Mouse (Mus musculus) erythroblast, embryonic 14.5 days (primary cell): ENCODE measurements around the gene Fam89b. TPM values are rescaled to one million over a fixed set of nuclear protein-coding genes. Genes with fewer than 3 reads are reported as not detected.

Experiments used
- H3K27me3 ChIP-seq: 2 replicates; pipeline ENCODE4 v1.6.1; 2012; ENCODE audit warnings: inconsistent platforms; ENCODE audit not compliant: control insufficient read depth
- H3K36me3 ChIP-seq: 2 replicates; pipeline ENCODE4 v1.6.1; 2012; ENCODE audit warnings: mild to moderate bottlenecking, inconsistent platforms; ENCODE audit not compliant: control insufficient read depth
- H3K4me1 ChIP-seq: 2 replicates; pipeline ENCODE4 v1.6.1; 2012; ENCODE audit warnings: inconsistent platforms; ENCODE audit not compliant: control insufficient read depth
- H3K4me3 ChIP-seq: replicated peaks from 2 replicates; pipeline ENCODE3; 2012; ENCODE audit warnings: moderate library complexity, mild to moderate bottlenecking, inconsistent platforms
- H3K9me3 ChIP-seq: 2 replicates; pipeline ENCODE4 v1.6.1; 2012; ENCODE audit warnings: low read length, inconsistent platforms, mixed read lengths; ENCODE audit not compliant: control insufficient read depth
- GATA1 ChIP-seq: IDR thresholded peaks from 2 replicates; pipeline ENCODE4 v1.6.1; 2012; ENCODE audit warnings: low read length, inconsistent platforms, mixed read lengths
- TAL1 ChIP-seq: IDR thresholded peaks from 3 replicates; pipeline ENCODE4 v1.6.1; 2012; ENCODE audit warnings: low read length, inconsistent platforms, mixed read lengths
- polyA plus RNA-seq: library from polyadenylated mRNA; stranded (reverse); fragments of >175 nt; gene quantifications from 2 replicates; pipeline ENCODE4 v1.2.3, GENCODE M21; 2012

The Fam89b gene
- polyA plus RNA-seq, 1 experiment, result 33.0 TPM

DNA sequence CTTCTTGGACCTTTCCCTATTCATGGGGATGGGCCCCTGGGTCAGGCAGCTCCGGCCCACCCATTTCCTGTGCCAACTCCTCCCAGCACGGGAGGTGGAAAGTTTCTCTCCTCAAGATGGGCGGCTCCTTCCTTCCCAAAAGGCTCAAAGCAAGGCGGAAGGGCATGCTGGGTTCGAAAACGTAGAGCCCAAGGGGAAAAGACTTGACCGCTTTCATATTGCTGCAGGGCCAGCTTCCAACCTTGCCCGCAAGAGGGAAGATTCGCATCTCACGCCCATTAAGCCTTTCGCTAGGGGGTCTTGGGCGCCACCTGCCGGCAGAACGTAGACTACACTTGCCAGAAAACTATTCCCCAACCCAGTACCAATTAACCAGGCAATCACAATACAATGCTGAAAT is 1.8 kb downstream of the Fam89b start:
- TF ChIP-seq TAL1, result no peak
- TF ChIP-seq GATA1, result no peak
- Histone ChIP-seq H3K36me3 (peaks cover 76% of the 10 kb centered on the region), H3K9me3 (no peaks in the 10 kb centered on the region), H3K4me3 (peak overlapping the region; percentile 74), H3K4me1 (peaks cover 84% of the 10 kb centered on the region), H3K27me3 (no peaks in the 10 kb centered on the region)

GRCm38 (mm10) chr19:5726961-5727578 is 2.4 kb downstream of the Fam89b start:
- H3K9me3 ChIP-seq, result no peaks in the 10 kb centered on the region
- H3K4me1 ChIP-seq, result peaks cover 87% of the 10 kb centered on the region
- no peaks in the 10 kb centered on the region for H3K27me3 ChIP-seq
- peaks cover 83% of the 10 kb centered on the region for H3K36me3 ChIP-seq
- peak; percentile 84 for TF ChIP-seq GATA1
- TF ChIP-seq TAL1, result peak; percentile 65
- peak overlapping the region; percentile 74 for H3K4me3 ChIP-seq

- H3K9me3 ChIP-seq, result no peaks in the 10 kb centered on the region
- peaks cover 87% of the 10 kb centered on the region for H3K4me1 ChIP-seq
- H3K27me3 ChIP-seq, result no peaks in the 10 kb centered on the region; the same call in 1 of the 2 replicates
- H3K36me3 ChIP-seq, result peaks cover 86% of the 10 kb centered on the region
- no peak for TF ChIP-seq TAL1
- TF ChIP-seq GATA1, result no peak
- H3K4me3 ChIP-seq, result peak within 1 kb of the TSS; percentile 74
Observed at GRCm38 (mm10) chr19:5725767-5726515, 3.5 kb downstream of the Fam89b start, which contains the start of gene Ehbp1l1. TSS of gene Ehbp1l1 (minus strand) at chr19:5726317.

GRCm38 (mm10) chr19:5725029-5725707 is 4.3 kb downstream of the Fam89b start:
- peak overlapping the region; percentile 74 for H3K4me3 ChIP-seq
- no peaks in the 10 kb centered on the region for H3K9me3 ChIP-seq
- no peaks in the 10 kb centered on the region; the same call in 1 of the 2 replicates for H3K27me3 ChIP-seq
- peaks cover 87% of the 10 kb centered on the region for H3K4me1 ChIP-seq
- TF ChIP-seq GATA1 (no peak), TAL1 (no peak)
- H3K36me3 ChIP-seq, result peaks cover 86% of the 10 kb centered on the region

DNA sequence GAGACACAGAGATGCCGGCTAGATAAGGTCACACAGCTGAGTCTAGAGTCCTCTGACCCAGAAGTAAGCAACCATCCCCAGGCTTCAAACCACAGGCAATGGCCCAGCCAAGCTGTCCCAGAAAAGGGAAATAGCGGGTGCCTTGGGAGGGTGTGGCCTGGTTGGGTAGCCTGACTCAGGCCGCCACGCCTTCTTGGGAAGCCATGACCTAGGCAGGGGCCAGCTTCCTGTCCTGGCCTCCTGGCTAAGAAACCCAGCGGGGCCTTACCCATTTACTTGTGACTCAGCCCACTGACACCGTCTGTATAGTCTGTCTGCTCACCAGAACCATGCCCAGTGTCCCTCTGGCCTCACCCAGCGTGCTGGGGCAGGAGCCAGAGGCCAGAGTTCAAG is 4.9 kb downstream of the Fam89b start:
- H3K36me3 ChIP-seq, result peaks cover 86% of the 10 kb centered on the region
- no peaks in the 10 kb centered on the region for H3K9me3 ChIP-seq
- peak overlapping the region; percentile 74 for H3K4me3 ChIP-seq
- peaks cover 87% of the 10 kb centered on the region for H3K4me1 ChIP-seq
- TF ChIP-seq GATA1 (no peak), TAL1 (no peak)
- no peaks in the 10 kb centered on the region; the same call in 1 of the 2 replicates for H3K27me3 ChIP-seq

GRCm38 (mm10) chr19:5723934-5724548 is 5.4 kb downstream of the Fam89b start:
- H3K36me3 ChIP-seq, result peaks cover 87% of the 10 kb centered on the region

GRCm38 (mm10) chr19:5722848-5723425 is 6.5 kb downstream of the Fam89b start:
- TF ChIP-seq GATA1 (peak; percentile 89), TAL1 (peak; percentile 87)
- Histone ChIP-seq H3K36me3 (peaks cover 87% of the 10 kb centered on the region), H3K4me1 (peaks cover 87% of the 10 kb centered on the region), H3K27me3 (no peaks in the 10 kb centered on the region; the same call in 1 of the 2 replicates), H3K9me3 (no peaks in the 10 kb centered on the region), H3K4me3 (peak overlapping the region; percentile 74)

More at GRCm38 (mm10) chr19:5723934-5724548, 5.4 kb downstream of the Fam89b start:
- Histone ChIP-seq H3K9me3 (no peaks in the 10 kb centered on the region), H3K4me3 (peak overlapping the region; percentile 74), H3K27me3 (no peaks in the 10 kb centered on the region; the same call in 1 of the 2 replicates), H3K4me1 (peaks cover 87% of the 10 kb centered on the region)
- TF ChIP-seq GATA1, result peak; percentile 36; the same call in 1 of the 2 replicates
- TF ChIP-seq TAL1, result no peak

DNA sequence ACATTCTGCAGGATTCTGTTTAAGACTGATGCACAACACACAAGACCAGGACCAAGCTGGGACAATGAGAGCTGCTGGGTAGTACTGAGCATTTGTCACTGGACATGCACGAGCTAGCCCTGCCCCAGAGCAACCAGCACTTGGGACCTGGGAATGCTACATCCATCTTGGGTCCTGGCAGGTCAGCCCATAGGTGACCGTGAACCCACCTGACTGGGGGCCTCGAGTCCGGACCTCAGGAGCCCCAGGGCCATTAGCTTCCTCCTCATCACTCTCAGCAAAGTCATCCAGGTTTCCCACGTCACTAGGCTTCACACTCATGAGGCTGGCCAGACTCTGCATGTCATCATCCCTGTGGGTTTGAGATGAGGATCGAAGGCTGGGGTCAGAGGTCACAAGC is 8.2 kb downstream of the Fam89b start:
- peak overlapping the region; percentile 45 for H3K4me3 ChIP-seq
- H3K27me3 ChIP-seq, result peaks cover 4% of the 10 kb centered on the region; the same call in 1 of the 2 replicates
- H3K9me3 ChIP-seq, result no peaks in the 10 kb centered on the region
- H3K4me1 ChIP-seq, result peaks cover 87% of the 10 kb centered on the region
- TF ChIP-seq GATA1 (no peak), TAL1 (no peak)
- H3K36me3 ChIP-seq, result peaks cover 98% of the 10 kb centered on the region
